Mouse (Mus musculus): ENCODE results near the gene Gart.
"Not testable (repeated sequence)": the region's sequence is repeated elsewhere in the genome, so short reads cannot be mapped to it uniquely, and the experiment has no call there.

The Gart gene

DNA sequence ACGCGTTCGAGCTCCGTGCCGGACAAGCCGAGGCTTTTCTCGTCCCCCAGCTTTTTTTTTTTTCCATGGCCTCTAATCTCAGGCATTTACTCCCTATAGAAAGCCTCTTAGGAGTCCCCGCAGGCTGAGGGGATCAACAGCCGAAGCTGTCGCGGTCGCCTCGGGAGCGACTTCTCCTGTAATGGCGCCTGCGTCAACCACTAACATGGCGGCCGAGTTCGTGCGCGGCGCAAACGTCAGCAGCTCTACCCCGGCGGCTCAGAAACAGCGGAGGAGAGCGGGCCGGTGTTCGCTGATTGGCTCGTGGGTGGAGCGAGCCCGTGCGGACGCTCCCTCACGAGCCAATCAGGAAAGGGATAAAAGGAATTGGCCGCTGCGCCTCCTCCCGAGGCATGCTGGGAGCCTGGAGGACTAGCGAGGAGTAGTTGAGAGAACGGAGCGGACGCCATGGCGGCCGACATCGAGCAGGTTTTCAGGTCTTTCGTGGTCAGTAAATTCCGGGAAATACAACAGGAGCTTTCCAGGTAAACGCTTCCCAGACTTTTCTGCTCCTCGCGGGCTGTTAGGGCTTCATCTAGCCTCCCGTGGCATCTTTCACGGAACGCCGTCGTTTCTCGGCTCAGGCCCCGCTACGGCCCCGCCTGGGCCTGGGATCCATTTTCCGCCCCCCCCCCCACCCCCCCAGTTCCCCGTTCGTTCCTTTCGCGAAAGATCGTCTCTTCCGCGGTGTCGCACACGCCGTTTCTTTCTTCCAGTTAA lies 888 bp upstream of the Gart start, which contains the start of gene Son:
Son (plus strand) TSS at position 46 of the 759 bp plus-strand sequence.
- DNase-seq (ENCODE audit: low spot score in 2 of 2), result peak; percentile 95 to 96

DNA sequence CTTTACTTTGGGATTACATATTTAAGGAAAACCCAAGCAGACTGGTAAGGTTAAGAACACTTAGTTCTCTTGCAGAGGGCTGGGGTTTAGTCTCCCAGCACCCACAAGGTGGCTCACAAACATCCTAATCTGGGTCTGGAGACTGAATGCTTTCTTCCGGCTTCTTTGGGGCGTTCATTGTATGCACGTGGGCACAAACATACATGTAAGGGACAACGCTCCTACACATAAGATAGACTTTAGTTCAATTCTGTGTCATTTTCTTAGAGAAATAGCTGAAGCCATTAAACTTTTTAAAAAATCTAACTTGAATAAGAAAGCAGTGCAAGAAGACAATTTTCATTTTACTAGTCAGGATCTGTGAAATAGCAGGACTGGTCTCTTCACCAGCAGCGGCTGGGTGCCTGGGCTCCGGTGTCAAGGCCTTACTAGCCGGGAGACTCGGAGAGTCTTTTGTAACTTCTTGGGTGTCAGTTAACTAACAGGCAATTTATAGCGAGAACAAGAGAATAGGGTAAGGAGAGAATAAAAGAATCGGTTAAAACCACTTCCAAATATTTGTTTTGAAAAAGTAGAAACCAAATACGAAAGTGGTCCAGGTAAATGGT lies 653 bp downstream of the Gart start:
- DNase-seq (ENCODE audit: low spot score in 2 of 2), result peak in 1 of 2 experiments; percentile 50

DNA sequence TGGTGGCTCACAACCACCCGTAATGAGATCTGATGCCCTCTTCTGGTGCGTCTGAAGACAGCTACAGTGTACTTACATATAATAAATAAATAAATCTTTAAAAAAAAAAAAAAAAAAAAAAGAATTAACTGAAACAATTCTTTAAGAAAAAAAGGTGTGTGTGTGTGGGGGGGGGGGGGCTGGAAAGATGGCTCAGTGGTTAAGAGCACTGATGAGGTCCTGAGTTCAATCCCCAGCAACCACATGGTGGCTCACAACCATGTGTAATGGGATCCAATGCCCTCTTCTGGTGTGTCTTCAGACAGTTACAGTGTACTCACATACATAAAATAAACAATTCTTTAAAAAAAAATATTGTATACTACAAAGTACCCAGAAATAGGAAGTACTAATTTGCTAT lies 1.3 kb downstream of the Gart start:
- DNase-seq (ENCODE audit: low spot score in 2 of 2), result not testable (repeated sequence)

DNA sequence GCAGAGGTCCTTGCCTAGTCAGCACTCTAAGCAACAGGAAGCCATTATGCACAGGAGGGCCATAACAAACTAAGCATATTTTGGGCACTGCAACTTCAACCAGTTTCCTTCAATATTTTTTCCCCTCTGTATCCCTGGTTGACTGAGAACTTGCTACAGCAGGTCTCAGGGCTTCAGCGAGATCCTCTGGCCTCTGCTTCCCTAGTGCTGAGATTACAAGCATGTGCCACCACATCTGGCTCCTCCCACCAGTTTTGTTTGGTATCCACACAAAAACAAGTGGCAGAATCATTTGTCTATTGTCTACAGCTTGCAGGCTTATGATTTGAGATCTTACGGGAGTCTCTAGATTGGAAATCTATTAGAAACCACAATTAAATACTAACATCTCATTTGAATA lies 1.9 kb downstream of the Gart start:
- DNase-seq (ENCODE audit: low spot score in 2 of 2), result peak in 1 of 2 experiments; percentile 44

- DNase-seq (ENCODE audit: low spot score in 2 of 2), result no peak
Measured at GRCm38 (mm10) chr16:91640171-91640570, 6.6 kb downstream of the Gart start.

GRCm38 (mm10) chr16:91639636-91640035 lies 7.1 kb downstream of the Gart start:
- no peak for DNase-seq (ENCODE audit: low spot score in 2 of 2)

GRCm38 (mm10) chr16:91639161-91639560 lies 7.6 kb downstream of the Gart start:
- DNase-seq (ENCODE audit: low spot score in 2 of 2), result no peak

- no peak for DNase-seq (ENCODE audit: low spot score in 2 of 2)
Measured at GRCm38 (mm10) chr16:91633641-91634040, 13.1 kb downstream of the Gart start.

DNA sequence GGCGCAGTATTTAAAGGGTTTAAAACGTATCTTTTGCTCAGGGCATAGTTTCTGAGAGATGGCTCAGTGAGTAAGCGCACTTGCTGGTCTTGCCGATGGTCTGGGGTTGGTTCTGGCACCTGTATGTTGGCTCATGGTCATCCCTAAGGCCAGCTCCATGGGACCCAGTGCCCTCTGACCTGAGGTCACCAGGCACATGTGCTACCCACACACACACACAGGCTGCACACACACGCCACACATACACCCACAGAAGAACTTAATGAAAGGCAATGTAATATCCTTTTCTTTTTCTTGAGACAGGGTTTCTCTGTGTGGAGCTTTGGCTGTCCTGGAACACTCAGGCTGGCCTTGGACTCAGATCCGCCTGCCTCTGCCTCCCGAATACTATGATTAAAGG lies 13.8 kb downstream of the Gart start:
- no peak for DNase-seq (ENCODE audit: low spot score in 2 of 2)

- DNase-seq (ENCODE audit: low spot score in 2 of 2), result no peak
Measured at GRCm38 (mm10) chr16:91632439-91632838, 14.3 kb downstream of the Gart start.

DNA sequence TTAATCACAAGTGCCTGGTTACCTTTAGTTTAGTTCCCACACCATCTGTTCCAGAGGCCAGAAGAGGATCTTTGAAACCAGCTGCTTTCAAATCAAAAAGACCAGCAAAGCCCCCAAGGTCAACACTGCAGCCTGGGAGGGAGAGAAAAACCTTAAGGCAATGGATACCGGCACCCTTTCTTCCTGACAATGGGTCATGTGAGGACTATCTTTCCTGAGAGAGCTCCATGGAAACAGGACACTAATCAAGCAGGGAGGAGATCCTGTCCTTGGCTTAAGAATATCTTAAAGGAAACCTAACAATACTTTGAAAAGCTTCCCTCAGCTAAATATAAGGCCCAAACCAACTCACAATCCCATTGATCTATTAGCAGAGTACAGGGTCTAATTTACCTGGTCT lies 16.2 kb downstream of the Gart start:
- DNase-seq (ENCODE audit: low spot score in 2 of 2), result no peak

GRCm38 (mm10) chr16:91629749-91630148 lies 17.0 kb downstream of the Gart start:
- no peak for DNase-seq (ENCODE audit: low spot score in 2 of 2)

DNA sequence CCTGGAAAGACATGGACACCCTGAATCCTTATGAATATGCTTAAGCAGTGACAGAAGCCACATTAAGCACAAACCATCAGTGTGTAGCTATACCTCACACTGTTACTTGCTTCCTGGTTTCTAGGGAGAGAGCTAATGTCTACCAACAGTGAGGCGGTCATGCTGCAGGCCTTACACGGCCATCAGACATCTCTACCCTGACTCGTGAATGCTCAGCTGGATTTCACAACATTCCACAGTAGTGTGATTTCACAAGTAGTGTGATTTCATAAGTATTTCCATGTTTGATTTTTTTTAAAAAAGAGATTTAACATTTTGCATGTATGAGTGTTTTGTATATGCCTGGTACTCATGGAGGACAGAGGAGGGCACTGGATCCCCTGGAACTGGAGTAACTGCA lies 18.1 kb downstream of the Gart start:
- DNase-seq (ENCODE audit: low spot score in 2 of 2), result no peak

GRCm38 (mm10) chr16:91627831-91628230 lies 18.9 kb downstream of the Gart start:
- DNase-seq (ENCODE audit: low spot score in 2 of 2), result no peak

DNA sequence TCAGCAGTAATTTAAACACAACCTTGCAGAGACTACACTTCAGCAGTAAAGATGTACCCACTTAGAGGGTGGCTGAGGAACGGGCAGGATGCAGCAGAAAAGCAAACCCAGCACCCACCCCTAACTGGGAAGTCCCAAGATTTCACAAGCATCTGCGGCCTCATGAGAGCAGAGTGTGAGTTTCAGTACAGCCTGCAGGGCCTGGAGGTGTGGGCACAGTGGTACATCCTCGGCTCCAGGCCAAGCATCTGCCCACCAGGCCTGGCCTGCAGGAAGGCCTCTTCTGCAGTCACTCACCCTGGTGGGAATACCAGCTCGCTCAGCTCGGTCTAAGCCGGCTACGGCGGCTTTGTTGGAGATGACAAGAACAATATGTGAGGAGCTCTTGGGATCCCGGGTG lies 23.7 kb downstream of the Gart start:
- no peak for DNase-seq (ENCODE audit: low spot score in 2 of 2)

- no peak for DNase-seq (ENCODE audit: low spot score in 2 of 2)
Measured at GRCm38 (mm10) chr16:91620991-91621390, 25.8 kb downstream of the Gart start.

- no peak for DNase-seq (ENCODE audit: low spot score in 2 of 2)
Measured at GRCm38 (mm10) chr16:91620185-91620584, 26.6 kb downstream of the Gart start.

DNA sequence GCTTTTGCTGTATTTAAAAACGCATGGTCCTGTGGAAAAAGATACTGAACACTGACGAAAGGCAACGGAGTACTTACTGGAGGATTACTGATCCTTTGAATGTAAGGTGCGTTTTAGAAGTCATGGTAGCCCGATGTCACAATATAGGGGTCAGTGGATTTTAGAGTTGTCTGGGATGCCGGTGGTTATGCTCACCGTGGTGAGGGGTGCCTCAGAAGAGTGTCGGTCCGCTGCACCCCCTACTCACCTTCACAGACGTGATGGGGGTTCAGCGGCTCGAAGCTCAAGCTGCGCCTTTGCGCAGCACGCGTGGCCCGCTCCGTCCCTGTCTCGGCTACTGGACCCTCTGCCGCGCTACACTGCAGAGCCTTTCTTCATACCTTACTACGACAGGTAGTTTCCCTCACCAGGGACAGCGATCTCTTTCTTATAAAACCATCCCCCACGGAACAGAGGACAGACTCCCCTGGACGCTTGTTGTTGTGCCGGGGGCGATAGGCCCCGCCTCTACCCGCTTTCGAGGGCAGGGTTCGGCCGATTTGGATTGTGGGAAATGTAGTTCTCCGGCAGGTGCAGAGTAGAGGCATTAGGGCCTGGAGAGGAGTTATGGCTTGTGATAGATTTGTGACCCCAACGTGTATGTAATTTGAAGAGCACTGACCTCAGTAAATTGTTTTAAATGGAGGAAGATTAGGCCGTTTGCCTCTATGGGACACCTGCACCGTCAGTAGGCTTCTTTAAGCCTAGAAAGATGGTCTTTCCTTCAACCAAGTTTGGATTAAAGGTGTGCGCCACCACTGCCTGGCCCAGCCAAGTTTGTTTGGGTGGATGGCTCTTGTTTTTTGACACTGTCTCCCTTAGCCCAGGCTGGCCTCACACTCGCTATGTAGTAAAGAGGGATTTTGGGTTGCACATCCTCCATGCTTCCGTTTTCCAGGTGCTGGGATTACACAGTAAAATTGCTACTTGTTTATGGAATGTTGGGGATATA lies 27.9 kb downstream of the Gart start, which contains the start of gene Dnajc28:
Dnajc28 (minus strand) TSS at position 516 of the 991 bp plus-strand sequence.
- peak; percentile 57 to 70 for DNase-seq (ENCODE audit: low spot score in 2 of 2)

DNA sequence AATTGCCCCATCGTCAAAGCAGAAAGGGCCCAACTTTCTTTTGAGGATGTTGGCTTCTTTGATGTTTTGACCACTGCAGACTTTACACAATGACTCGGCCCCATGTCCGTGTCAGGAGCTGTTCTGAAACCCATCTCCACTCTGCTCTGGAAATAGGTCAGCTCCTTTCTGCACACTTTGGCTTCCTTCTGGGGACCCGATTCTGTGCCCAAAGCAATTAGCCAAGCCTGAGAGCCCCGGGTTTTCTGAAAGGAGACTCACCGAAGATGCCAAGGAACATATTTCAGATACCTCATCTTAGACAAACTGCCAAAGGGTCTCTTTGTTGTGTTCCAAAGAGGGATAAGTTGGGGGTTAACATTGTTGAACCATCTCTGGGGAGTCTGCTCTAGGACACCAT lies 32.2 kb downstream of the Gart start:
- DNase-seq (ENCODE audit: low spot score in 2 of 2), result no peak

DNA sequence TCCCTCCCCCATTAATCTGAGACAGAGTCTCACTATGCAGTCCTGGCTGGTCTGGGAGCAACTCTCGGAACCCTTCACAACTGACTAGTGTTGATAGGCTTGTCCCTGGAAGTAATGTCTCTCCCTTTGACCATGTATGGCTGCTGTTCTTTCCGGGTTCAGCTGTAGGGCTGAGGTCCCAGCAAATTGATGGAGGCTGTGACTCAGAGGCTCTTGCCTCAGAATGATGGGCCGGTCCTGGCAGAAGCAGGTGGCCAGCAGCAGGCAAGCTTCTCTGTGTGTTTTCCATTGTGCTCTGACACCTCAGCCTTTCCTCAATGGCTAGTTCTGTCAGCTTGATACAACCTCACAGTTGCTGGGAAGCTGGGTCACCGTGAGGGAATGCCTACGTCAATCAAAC lies 34.2 kb downstream of the Gart start:
- no peak for DNase-seq (ENCODE audit: low spot score in 2 of 2)

GRCm38 (mm10) chr16:91611248-91611647 lies 35.5 kb downstream of the Gart start:
- no peak for DNase-seq (ENCODE audit: low spot score in 2 of 2)
